Mouse (Mus musculus) stomach, postnatal 0 days (tissue): ENCODE results near the gene Camk2b.

ENCODE experiments used
- CTCF ChIP-seq: IDR thresholded peaks from 2 replicates; pipeline ENCODE4 v1.5.1; 2016; ENCODE audit warnings: antibody characterized with exemption, low read depth, mild to moderate bottlenecking, moderate library complexity
- EP300 ChIP-seq: optimal IDR thresholded peaks from 2 replicates; pipeline ENCODE3; 2016; ENCODE audit warnings: antibody characterized with exemption

- no peak for TF ChIP-seq CTCF
- TF ChIP-seq EP300: no peak
Observed at GRCm38 (mm10) chr11:6068181-6068957, 2.2 kb upstream of the Camk2b start.
